Mouse (Mus musculus): ENCODE results near the gene Il17ra. TPM values are rescaled to one million over a fixed set of nuclear protein-coding genes. Genes with fewer than 3 reads are reported as not detected.

The Il17ra gene
- polyA plus RNA-seq, 1 experiment from 2014 or later = 3.1 TPM

DNA sequence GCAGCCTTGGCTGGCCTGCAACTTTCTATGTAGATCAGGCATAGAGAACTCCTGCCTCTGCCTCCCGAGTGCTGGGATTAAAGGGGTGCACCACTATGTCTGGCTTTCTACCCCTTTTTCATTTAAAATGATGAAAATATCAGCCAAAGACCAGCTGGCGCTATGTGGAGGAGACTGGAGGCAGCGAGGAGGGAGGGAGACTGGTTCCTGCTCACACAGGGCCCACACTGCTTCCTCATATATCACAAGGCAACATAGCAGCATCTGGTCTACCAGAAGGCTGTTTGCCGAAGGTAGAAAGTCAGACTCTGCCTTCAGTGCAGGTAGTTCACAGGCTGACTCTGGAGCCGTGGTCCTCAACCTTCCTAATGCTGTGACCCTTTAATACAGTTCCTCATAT lies 17.3 kb downstream of the Il17ra start:
- no peaks in the 10 kb centered on the region for H3K36me3 ChIP-seq (ENCODE audit: control insufficient read depth, insufficient read depth, low read length)
- no peak overlapping the region for H3K9ac ChIP-seq (replicated peaks; ENCODE audit: low read depth, low read length)
- no peak overlapping the region for H3K4me2 ChIP-seq (ENCODE audit: low read depth, low read length)
- no peaks in the 10 kb centered on the region for H3K9me3 ChIP-seq (ENCODE audit: control insufficient read depth, low read length)
- no peak overlapping the region for H3K4me3 ChIP-seq (ENCODE audit: low read depth, low read length)
- H3K27me3 ChIP-seq (ENCODE audit: control insufficient read depth, insufficient read depth, low read length) = no peaks in the 10 kb centered on the region
- H3K4me1 ChIP-seq (ENCODE audit: control insufficient read depth, insufficient read depth, low read length) = no peaks in the 10 kb centered on the region
- ATAC-seq (ENCODE audit: low read depth) = no peak
- no peak overlapping the region for H3K27ac ChIP-seq (ENCODE audit: low read depth, low read length)
- 90% methylated on average over 5 of the region's 5 CpGs for whole genome bisulfite sequencing

DNA sequence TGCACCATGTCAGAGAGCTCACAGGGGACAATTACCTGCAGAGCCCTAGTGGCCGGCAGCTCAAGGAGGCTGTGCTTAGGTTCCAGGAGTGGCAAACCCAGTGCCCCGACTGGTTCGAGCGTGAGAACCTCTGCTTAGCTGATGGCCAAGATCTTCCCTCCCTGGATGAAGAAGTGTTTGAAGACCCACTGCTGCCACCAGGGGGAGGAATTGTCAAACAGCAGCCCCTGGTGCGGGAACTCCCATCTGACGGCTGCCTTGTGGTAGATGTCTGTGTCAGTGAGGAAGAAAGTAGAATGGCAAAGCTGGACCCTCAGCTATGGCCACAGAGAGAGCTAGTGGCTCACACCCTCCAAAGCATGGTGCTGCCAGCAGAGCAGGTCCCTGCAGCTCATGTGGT lies 18.5 kb downstream of the Il17ra start:
- 92% methylated on average over 6 of the region's 6 CpGs for WGBS

DNA sequence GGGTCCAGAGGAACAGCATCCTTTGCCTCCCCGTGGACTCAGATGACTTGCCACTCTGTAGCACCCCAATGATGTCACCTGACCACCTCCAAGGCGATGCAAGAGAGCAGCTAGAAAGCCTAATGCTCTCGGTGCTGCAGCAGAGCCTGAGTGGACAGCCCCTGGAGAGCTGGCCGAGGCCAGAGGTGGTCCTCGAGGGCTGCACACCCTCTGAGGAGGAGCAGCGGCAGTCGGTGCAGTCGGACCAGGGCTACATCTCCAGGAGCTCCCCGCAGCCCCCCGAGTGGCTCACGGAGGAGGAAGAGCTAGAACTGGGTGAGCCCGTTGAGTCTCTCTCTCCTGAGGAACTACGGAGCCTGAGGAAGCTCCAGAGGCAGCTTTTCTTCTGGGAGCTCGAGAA lies 19.0 kb downstream of the Il17ra start:
- WGBS = 92% methylated on average over 14 of the region's 14 CpGs
- no peaks in the 10 kb centered on the region for H3K36me3 ChIP-seq (ENCODE audit: control insufficient read depth, insufficient read depth, low read length)
- no peak for ATAC-seq (ENCODE audit: low read depth)
- H3K9ac ChIP-seq (replicated peaks; ENCODE audit: low read depth, low read length) = no peak overlapping the region
- no peak overlapping the region for H3K27ac ChIP-seq (ENCODE audit: low read depth, low read length)
- no peaks in the 10 kb centered on the region for H3K4me1 ChIP-seq (ENCODE audit: control insufficient read depth, insufficient read depth, low read length)
- H3K27me3 ChIP-seq (ENCODE audit: control insufficient read depth, insufficient read depth, low read length) = no peaks in the 10 kb centered on the region
- no peaks in the 10 kb centered on the region for H3K9me3 ChIP-seq (ENCODE audit: control insufficient read depth, low read length)
- no peak overlapping the region for H3K4me3 ChIP-seq (ENCODE audit: low read depth, low read length)
- no peak overlapping the region for H3K4me2 ChIP-seq (ENCODE audit: low read depth, low read length)

More for the DNA sequence above, 18.5 kb downstream of the Il17ra start:
- Histone ChIP-seq H3K27me3 (ENCODE audit: control insufficient read depth, insufficient read depth, low read length) (no peaks in the 10 kb centered on the region), H3K27ac (ENCODE audit: low read depth, low read length) (no peak overlapping the region), H3K9ac (replicated peaks; ENCODE audit: low read depth, low read length) (no peak overlapping the region), H3K36me3 (ENCODE audit: control insufficient read depth, insufficient read depth, low read length) (no peaks in the 10 kb centered on the region), H3K4me2 (ENCODE audit: low read depth, low read length) (no peak overlapping the region), H3K4me3 (ENCODE audit: low read depth, low read length) (no peak overlapping the region), H3K4me1 (ENCODE audit: control insufficient read depth, insufficient read depth, low read length) (no peaks in the 10 kb centered on the region), H3K9me3 (ENCODE audit: control insufficient read depth, low read length) (no peaks in the 10 kb centered on the region)
- ATAC-seq (ENCODE audit: low read depth) = no peak

GRCm38 (mm10) chr6:120482756-120483155 lies 19.7 kb downstream of the Il17ra start:
- no peak for ATAC-seq (ENCODE audit: low read depth)
- H3K9ac ChIP-seq (replicated peaks; ENCODE audit: low read depth, low read length) = no peak overlapping the region
- no peak overlapping the region for H3K4me3 ChIP-seq (ENCODE audit: low read depth, low read length)
- H3K4me2 ChIP-seq (ENCODE audit: low read depth, low read length) = no peak overlapping the region
- no peaks in the 10 kb centered on the region for H3K9me3 ChIP-seq (ENCODE audit: control insufficient read depth, low read length)
- 41% methylated on average over 6 of the region's 6 CpGs for WGBS
- no peaks in the 10 kb centered on the region for H3K4me1 ChIP-seq (ENCODE audit: control insufficient read depth, insufficient read depth, low read length)
- no peaks in the 10 kb centered on the region for H3K27me3 ChIP-seq (ENCODE audit: control insufficient read depth, insufficient read depth, low read length)
- H3K27ac ChIP-seq (ENCODE audit: low read depth, low read length) = no peak overlapping the region
- no peaks in the 10 kb centered on the region for H3K36me3 ChIP-seq (ENCODE audit: control insufficient read depth, insufficient read depth, low read length)

GRCm38 (mm10) chr6:120483211-120483626 lies 20.2 kb downstream of the Il17ra start:
- H3K36me3 ChIP-seq (ENCODE audit: control insufficient read depth, insufficient read depth, low read length) = no peaks in the 10 kb centered on the region

GRCm38 (mm10) chr6:120485038-120485437 lies 22.0 kb downstream of the Il17ra start:
- Histone ChIP-seq H3K4me1 (ENCODE audit: control insufficient read depth, insufficient read depth, low read length) (peaks cover 12% of the 10 kb centered on the region), H3K9ac (replicated peaks; ENCODE audit: low read depth, low read length) (no peak overlapping the region), H3K36me3 (ENCODE audit: control insufficient read depth, insufficient read depth, low read length) (no peaks in the 10 kb centered on the region), H3K4me2 (ENCODE audit: low read depth, low read length) (no peak overlapping the region), H3K4me3 (ENCODE audit: low read depth, low read length) (no peak overlapping the region), H3K27me3 (ENCODE audit: control insufficient read depth, insufficient read depth, low read length) (no peaks in the 10 kb centered on the region), H3K9me3 (ENCODE audit: control insufficient read depth, low read length) (no peaks in the 10 kb centered on the region), H3K27ac (ENCODE audit: low read depth, low read length) (no peak overlapping the region)
- ATAC-seq (ENCODE audit: low read depth) = no peak
- 75% methylated on average over 3 of the region's 3 CpGs for WGBS

More at GRCm38 (mm10) chr6:120483211-120483626, 20.2 kb downstream of the Il17ra start:
- no peak for ATAC-seq (ENCODE audit: low read depth)
- no peak overlapping the region for H3K27ac ChIP-seq (ENCODE audit: low read depth, low read length)
- no peak overlapping the region for H3K4me2 ChIP-seq (ENCODE audit: low read depth, low read length)
- H3K9ac ChIP-seq (replicated peaks; ENCODE audit: low read depth, low read length) = no peak overlapping the region
- H3K27me3 ChIP-seq (ENCODE audit: control insufficient read depth, insufficient read depth, low read length) = no peaks in the 10 kb centered on the region
- H3K4me3 ChIP-seq (ENCODE audit: low read depth, low read length) = no peak overlapping the region
- no peaks in the 10 kb centered on the region for H3K9me3 ChIP-seq (ENCODE audit: control insufficient read depth, low read length)
- H3K4me1 ChIP-seq (ENCODE audit: control insufficient read depth, insufficient read depth, low read length) = no peaks in the 10 kb centered on the region
- 41% methylated on average over 8 of the region's 8 CpGs for WGBS

GRCm38 (mm10) chr6:120486051-120486510 lies 23.0 kb downstream of the Il17ra start:
- 64% methylated on average over 8 of the region's 8 CpGs for WGBS

GRCm38 (mm10) chr6:120488647-120489046 lies 25.6 kb downstream of the Il17ra start:
- H3K4me2 ChIP-seq (ENCODE audit: low read depth, low read length) = no peak overlapping the region
- WGBS = 88% methylated on average over 3 of the region's 3 CpGs
- no peaks in the 10 kb centered on the region for H3K27me3 ChIP-seq (ENCODE audit: control insufficient read depth, insufficient read depth, low read length)
- H3K9me3 ChIP-seq (ENCODE audit: control insufficient read depth, low read length) = no peaks in the 10 kb centered on the region
- H3K9ac ChIP-seq (replicated peaks; ENCODE audit: low read depth, low read length) = no peak overlapping the region
- no peak overlapping the region for H3K27ac ChIP-seq (ENCODE audit: low read depth, low read length)
- no peak for ATAC-seq (ENCODE audit: low read depth)
- H3K4me1 ChIP-seq (ENCODE audit: control insufficient read depth, insufficient read depth, low read length) = peaks cover 35% of the 10 kb centered on the region
- no peaks in the 10 kb centered on the region for H3K36me3 ChIP-seq (ENCODE audit: control insufficient read depth, insufficient read depth, low read length)
- H3K4me3 ChIP-seq (ENCODE audit: low read depth, low read length) = no peak overlapping the region

More at GRCm38 (mm10) chr6:120486051-120486510, 23.0 kb downstream of the Il17ra start:
- Histone ChIP-seq H3K36me3 (ENCODE audit: control insufficient read depth, insufficient read depth, low read length) (no peaks in the 10 kb centered on the region), H3K4me2 (ENCODE audit: low read depth, low read length) (no peak overlapping the region), H3K9ac (replicated peaks; ENCODE audit: low read depth, low read length) (no peak overlapping the region), H3K9me3 (ENCODE audit: control insufficient read depth, low read length) (no peaks in the 10 kb centered on the region), H3K4me1 (ENCODE audit: control insufficient read depth, insufficient read depth, low read length) (peaks cover 21% of the 10 kb centered on the region), H3K4me3 (ENCODE audit: low read depth, low read length) (no peak overlapping the region), H3K27me3 (ENCODE audit: control insufficient read depth, insufficient read depth, low read length) (no peaks in the 10 kb centered on the region), H3K27ac (ENCODE audit: low read depth, low read length) (no peak overlapping the region)
- no peak for ATAC-seq (ENCODE audit: low read depth)

DNA sequence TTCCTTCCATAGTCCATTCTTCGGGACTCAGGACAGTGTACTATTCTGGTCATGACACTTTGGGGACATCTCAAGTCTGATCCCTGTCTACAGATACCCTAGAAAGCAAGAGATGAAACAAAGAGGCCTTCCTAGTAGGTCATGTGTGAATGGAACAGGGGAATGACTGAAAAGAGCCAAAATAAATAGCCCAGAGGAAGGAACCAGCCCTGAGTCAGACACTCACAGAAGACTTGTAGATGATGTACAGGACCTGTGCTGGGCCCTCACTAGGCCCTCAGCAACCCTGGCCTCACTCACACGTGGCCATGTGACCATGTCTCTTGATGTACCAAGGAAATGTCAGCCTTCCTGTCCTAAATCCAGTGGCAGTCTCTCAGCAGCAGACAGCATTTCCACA lies 26.4 kb downstream of the Il17ra start:
- Histone ChIP-seq H3K27ac (ENCODE audit: low read depth, low read length) (no peak overlapping the region), H3K4me1 (ENCODE audit: control insufficient read depth, insufficient read depth, low read length) (peaks cover 37% of the 10 kb centered on the region)
- no peak for ATAC-seq (ENCODE audit: low read depth)

More for the DNA sequence above, 26.4 kb downstream of the Il17ra start:
- Histone ChIP-seq H3K4me2 (ENCODE audit: low read depth, low read length) (no peak overlapping the region; the same call in 1 of the 2 replicates), H3K27me3 (ENCODE audit: control insufficient read depth, insufficient read depth, low read length) (no peaks in the 10 kb centered on the region), H3K9ac (replicated peaks; ENCODE audit: low read depth, low read length) (no peak overlapping the region), H3K4me3 (ENCODE audit: low read depth, low read length) (no peak overlapping the region), H3K36me3 (ENCODE audit: control insufficient read depth, insufficient read depth, low read length) (no peaks in the 10 kb centered on the region), H3K9me3 (ENCODE audit: control insufficient read depth, low read length) (no peaks in the 10 kb centered on the region)
- 71% methylated on average over 2 of the region's 2 CpGs for WGBS
